Mouse (Mus musculus): Measurements from ENCODE around the gene Rhbdf2.

Gene Rhbdf2

DNA sequence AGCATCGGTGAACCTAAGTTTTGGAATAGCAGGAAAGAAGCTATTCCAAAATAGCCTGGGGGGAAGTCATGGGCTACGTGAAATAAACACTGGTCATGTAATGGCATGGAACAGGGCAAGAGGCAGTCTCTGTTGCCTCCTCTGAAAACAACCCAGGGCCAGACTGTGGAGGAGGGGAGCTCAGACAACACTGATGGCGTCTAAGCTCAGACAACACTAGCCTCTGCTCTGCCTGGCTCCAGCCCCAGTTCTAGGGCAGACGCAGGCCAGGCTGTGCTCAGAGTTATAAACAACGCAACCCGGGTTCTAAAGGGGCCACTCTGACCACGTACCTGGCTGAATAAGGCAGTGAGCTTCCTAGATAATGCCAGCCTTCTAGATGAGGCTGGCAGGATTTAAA, 76.1 kb downstream of the Rhbdf2 start:
- no peak for DNase-seq (ENCODE audit: low spot score)

DNA sequence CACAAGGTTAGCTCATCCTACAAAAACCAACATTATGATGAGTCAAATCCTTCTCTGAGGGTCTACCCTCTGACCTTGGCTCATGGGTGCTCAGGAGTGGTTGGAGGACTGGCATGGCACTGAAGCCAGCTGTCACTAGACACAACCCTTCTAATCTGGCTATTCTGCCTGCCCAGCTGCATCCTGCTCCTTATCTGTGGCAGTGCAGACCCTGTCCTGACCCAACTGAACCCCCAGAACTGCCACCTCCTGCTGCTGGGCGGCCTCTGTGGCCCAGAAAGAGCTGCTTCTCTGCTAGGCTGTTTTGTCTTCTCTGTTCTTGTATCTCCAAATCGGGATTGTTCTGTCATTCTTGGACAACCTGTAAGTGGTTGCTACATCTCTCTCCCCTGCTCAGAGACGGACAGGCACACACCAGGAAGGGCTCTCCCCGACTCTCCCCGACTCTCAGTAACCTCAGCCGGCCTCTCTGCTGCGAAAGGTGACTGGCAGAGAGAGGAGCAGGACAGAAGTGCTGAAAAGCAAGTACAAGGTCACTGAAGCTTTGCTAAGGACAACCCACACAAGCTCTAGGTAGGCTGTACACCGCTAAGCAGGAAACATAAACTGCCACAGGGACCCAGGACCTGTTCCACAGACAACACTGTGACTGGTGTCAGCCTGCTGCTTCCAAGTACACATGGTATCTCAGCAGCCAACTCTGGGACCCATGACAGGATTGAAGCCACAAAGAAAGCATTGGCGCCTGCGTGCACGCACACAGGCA, 77.4 kb downstream of the Rhbdf2 start:
- DNase-seq (ENCODE audit: low spot score) = no peak

GRCm38 (mm10) chr11:116548780-116549179, 78.0 kb downstream of the Rhbdf2 start:
- DNase-seq (ENCODE audit: low spot score) = no peak
